Mouse (Mus musculus) testis, adult 2 months (tissue): Measurements from ENCODE around the gene Rpl36al.

Source experiments
- CTCF ChIP-seq: fragments of 200-500 bp; IDR thresholded peaks from 2 replicates; pipeline ENCODE4 v1.5.1; 2012; ENCODE audit warnings: low read depth, mild to moderate bottlenecking, inconsistent platforms, low read length, moderate library complexity; ENCODE audit not compliant: control insufficient read depth, insufficient read depth, insufficient replicate concordance
- POLR2A ChIP-seq: fragments of 200-500 bp; IDR thresholded peaks from 2 replicates; pipeline ENCODE4 v1.6.1; 2012; ENCODE audit warnings: low read depth, mild to moderate bottlenecking, inconsistent platforms, low read length, moderate library complexity; ENCODE audit not compliant: control insufficient read depth

DNA sequence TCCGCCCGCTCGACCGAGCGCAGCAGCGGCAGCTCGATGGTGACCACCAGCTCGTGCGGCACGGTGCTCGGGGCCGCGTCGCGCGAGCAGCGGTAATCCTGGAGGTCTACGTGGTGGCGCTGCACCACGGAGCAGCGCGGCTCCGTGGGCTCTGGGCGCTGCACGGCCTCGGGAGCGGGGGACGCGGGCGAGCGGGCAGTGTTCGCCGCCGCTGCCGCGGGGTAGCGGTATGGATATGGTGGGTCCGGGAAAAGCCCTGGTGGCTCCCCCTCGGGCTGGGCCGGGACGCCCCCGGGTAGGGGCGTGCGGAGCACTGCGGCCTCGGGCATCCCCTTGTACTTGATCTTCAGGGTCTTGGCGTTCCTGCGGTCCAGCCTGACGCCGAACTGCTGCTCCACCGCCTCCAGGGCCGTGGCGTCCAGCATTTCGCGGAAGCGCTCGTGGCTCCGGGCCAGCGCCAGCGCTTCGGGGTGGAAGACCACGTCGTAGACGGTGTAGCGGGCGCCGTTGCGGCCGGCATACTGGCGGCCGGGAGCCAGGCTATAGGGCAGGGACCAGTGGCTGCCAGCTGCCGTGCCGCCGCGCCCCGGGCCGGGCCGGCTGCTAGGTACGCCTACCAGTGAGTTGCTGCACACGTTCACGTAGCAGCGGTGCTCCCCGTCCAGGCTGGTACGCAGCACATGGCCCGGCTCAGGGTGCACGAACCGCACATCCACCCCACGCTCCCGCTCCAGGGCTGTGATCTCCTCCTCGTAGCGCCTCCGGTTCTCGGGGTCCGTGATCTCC is 13.7 kb upstream of the Rpl36al start:
- TF ChIP-seq CTCF (no peak), POLR2A (peak; percentile 34; the same call in 1 of the 2 replicates)
